Mouse (Mus musculus) liver, embryonic 18 days (tissue): ENCODE results near the gene Tbc1d23. TPM values are rescaled to one million over a fixed set of nuclear protein-coding genes. Genes with fewer than 3 reads are reported as not detected.

Experiments used
- polyA plus RNA-seq: library from polyadenylated mRNA; depleted of rRNA; stranded (reverse); fragments of >200 nt; gene quantifications from 2 replicates; pipeline ENCODE4 v1.2.3, GENCODE M21; 2012; rRNA removed

The Tbc1d23 gene
- polyA plus RNA-seq: 9.2 and 11.0 TPM in 2 replicates

DNA sequence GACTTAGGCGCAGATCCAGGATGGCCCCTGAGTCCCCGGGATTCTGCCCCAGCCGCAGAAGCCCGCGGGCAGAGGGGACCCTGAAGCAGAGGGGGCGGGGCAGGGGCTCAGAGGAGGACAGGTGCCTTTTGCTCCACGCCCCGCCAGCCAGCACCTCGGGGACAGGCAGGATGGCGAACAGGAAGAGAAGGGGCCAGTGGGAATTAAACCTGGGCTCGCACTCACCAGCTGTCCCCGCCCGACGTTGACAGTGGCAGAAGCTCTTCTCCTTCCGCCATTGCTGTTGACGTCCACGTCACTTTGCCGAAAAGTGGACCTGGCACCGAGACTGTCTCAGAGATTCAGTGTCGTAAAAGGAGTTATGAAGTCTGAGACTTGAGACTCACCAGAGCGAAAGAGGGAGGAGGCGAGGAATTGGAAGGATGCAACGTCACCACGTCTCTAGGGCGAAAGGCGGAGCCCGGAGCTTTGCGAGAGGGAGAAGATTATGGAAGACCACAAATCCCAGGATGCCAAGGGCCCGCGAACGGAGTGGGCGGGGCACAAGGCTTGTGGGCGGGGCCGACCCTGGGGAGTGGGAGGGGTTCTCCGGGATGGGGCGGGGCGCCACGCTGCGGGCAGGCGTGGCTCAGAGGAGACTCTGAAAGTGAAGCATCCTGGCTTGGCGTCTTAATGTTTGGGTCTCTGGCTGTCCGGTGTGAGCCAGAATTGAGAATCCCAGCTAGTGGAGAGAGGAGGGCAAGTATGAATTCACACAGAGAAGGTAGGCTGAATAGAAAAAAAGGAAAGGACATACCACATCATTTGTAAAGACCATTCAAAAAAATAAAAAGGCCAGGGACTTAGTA is at the start of gene Tbc1d23:
Gene Tbc1d23, minus strand, starts transcription at position 416 of the 848 bp plus-strand sequence.

DNA sequence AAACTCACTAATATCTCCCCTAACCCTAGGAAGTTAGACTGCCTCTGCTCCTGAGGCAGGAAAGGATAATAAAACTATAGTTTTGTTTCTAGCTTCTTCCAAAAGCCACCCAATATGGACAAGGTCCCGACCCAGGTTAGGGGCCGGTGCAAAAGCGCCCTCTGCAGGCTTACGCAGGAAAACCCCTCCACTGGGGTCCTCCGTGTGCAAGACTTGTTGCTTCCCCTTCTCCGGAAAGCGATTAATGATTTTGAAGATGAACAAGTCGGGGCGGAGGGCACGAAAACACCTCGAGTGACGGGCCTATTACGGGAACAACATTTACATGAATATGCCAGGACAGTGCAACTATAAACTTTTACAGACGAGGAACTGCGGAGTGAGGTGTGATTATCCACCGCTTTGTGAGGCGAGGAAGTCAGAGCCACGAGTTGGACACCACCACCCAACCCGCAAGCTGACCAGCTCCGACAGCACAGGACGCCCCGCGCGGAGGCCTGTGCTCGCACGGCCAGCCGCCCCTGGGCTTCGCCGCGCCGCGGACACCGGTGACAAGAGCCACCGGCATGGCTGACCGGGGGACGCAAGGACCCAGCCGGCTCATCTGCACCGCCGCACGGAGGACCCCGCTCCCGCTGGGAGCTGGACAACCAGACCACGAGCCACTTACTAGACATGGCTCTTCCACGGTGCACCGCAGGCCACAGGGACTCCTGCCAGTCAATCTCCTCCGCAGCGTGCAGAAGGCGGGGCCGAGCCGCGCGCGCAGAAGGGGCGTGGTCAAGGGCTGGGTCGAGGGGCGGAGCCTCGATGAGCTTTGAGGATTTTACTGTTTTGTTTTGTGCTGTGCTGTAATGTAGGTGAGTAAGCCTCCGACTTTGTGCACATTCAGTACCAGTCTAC is 64.4 kb downstream of the Tbc1d23 start, which contains the start of gene Nit2:
Gene Nit2, minus strand, starts transcription at position 731 of the 903 bp plus-strand sequence.

DNA sequence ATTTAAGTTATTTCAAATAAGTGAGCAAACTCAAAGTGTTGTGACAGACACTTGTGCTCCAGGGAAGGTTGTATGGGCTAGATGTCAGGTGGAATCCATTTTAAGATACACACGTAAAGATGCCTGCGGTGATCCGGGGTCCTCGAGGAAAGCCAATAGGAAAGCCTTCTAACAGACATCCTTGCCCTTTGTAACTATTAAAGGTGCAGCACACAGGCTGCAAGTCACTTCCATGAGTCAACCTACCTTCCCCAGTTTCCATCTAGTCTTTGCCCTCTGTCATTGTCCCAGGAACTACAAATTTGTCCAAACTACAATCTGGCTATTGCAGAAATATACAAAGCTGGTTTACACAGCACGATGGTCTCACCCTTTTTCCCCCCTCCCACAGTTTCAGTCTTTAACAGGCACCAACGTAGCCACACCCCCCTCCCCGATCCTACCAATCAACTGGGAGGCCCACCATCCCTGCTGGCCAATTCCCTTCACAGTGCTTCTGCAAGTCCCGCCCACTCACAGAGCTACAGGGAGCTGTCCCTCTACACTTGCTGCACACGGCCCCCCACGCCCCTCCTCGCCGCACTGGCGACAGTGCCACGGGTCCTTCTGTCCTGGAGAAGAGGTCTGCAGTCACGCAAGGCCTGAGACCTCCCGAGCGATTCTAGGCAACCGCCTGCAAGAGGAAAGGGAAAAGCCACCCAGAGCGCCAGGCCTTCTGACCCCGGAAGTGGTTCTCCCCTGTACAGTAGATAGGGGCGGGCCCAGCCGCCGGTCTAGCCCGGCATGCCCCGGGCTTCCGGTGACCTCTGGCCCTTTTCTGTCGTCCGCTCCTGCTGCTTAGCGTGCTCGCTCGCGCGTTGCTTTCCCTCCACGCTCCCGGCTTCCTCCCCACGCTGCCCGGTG is 110.1 kb downstream of the Tbc1d23 start, which contains the start of gene Tomm70a:
Gene Tomm70a, plus strand, starts transcription at position 791 of the 903 bp plus-strand sequence.

Other genes starting within 250 kb of the Tbc1d23 start
- gene Tmem45a2, start 160.1 kb downstream of the Tbc1d23 start, polyA plus RNA-seq: 0.24 and 0.31 TPM in 2 replicates
- gene Tomm70a, start 109.8 kb downstream of the Tbc1d23 start, polyA plus RNA-seq: 18.0 and 19.2 TPM in 2 replicates
- 31.0 and 36.6 TPM in 2 replicates for gene Nit2, start 64.2 kb downstream of the Tbc1d23 start, polyA plus RNA-seq
- 0.03 TPM in 1 of 2 replicates, not detected in the other for gene Tmem30c, start 61.4 kb upstream of the Tbc1d23 start, polyA plus RNA-seq
- 4.9 and 5.2 TPM in 2 replicates for gene Filip1l, start 121.6 kb upstream of the Tbc1d23 start, polyA plus RNA-seq